Mouse (Mus musculus) E14TG2a.4 (cell line): ENCODE measurements around the gene Phb2.
"Not testable (repeated sequence)": the region's sequence is repeated elsewhere in the genome, so short reads cannot be mapped to it uniquely, and the experiment has no call there.

ENCODE experiments used
- H3K27me3 ChIP-seq: 2 replicates; pipeline ENCODE4 v1.6.1; 2014; ENCODE audit warnings: low read length, control low read depth; ENCODE audit not compliant: insufficient read depth
- H3K36me3 ChIP-seq: 2 replicates; pipeline ENCODE4 v1.6.1; 2014; ENCODE audit warnings: low read length, control low read depth; ENCODE audit not compliant: insufficient read depth
- H3K4me1 ChIP-seq: replicated peaks from 2 replicates; pipeline ENCODE4 v1.6.1; 2014; ENCODE audit warnings: low read depth, low read length, control low read depth
- H3K4me3 ChIP-seq: replicated peaks from 2 replicates; pipeline ENCODE4 v1.5.1; 2014; ENCODE audit warnings: mild to moderate bottlenecking, low read length
- H3K9me3 ChIP-seq: 2 replicates; pipeline ENCODE4 v1.6.1; 2014; ENCODE audit warnings: low read length, control low read depth
- CTCF ChIP-seq: conservative IDR thresholded peaks from 2 replicates; pipeline ENCODE4 v1.5.1; 2014; ENCODE audit warnings: low read length
- NANOG ChIP-seq: IDR thresholded peaks from 2 replicates; pipeline ENCODE4 v1.6.1; 2014; ENCODE audit warnings: borderline replicate concordance, low read length, mixed read lengths
- POU5F1 ChIP-seq: IDR thresholded peaks from 2 replicates; pipeline ENCODE4 v1.6.1; 2014; ENCODE audit warnings: low read length, borderline replicate concordance

The Phb2 gene

GRCm38 (mm10) chr6:124672100-124672499, 40.0 kb upstream of the Phb2 start:
- TF ChIP-seq POU5F1 (no peak), NANOG (no peak), CTCF (no peak)
- peaks cover 90% of the 10 kb centered on the region for H3K4me1 ChIP-seq
- no peak overlapping the region for H3K4me3 ChIP-seq
- H3K36me3 ChIP-seq, result peaks cover 36% of the 10 kb centered on the region
- H3K27me3 ChIP-seq, result no peaks in the 10 kb centered on the region
- no peaks in the 10 kb centered on the region for H3K9me3 ChIP-seq

- peaks cover 89% of the 10 kb centered on the region for H3K4me1 ChIP-seq
- no peaks in the 10 kb centered on the region for H3K9me3 ChIP-seq
- H3K36me3 ChIP-seq, result peaks cover 34% of the 10 kb centered on the region
- no peaks in the 10 kb centered on the region for H3K27me3 ChIP-seq
- TF ChIP-seq POU5F1 (no peak), NANOG (no peak), CTCF (no peak)
- H3K4me3 ChIP-seq, result no peak overlapping the region
These were observed 38.5 kb upstream of the Phb2 start for GRCm38 (mm10) chr6:124673619-124674018.

- no peaks in the 10 kb centered on the region for H3K27me3 ChIP-seq
- TF ChIP-seq CTCF (no peak), POU5F1 (no peak), NANOG (no peak)
- H3K4me1 ChIP-seq, result peaks cover 79% of the 10 kb centered on the region
- no peaks in the 10 kb centered on the region for H3K9me3 ChIP-seq
- peaks cover 31% of the 10 kb centered on the region for H3K36me3 ChIP-seq
- no peak overlapping the region for H3K4me3 ChIP-seq
These were observed 37.5 kb upstream of the Phb2 start for GRCm38 (mm10) chr6:124674591-124674990.

DNA sequence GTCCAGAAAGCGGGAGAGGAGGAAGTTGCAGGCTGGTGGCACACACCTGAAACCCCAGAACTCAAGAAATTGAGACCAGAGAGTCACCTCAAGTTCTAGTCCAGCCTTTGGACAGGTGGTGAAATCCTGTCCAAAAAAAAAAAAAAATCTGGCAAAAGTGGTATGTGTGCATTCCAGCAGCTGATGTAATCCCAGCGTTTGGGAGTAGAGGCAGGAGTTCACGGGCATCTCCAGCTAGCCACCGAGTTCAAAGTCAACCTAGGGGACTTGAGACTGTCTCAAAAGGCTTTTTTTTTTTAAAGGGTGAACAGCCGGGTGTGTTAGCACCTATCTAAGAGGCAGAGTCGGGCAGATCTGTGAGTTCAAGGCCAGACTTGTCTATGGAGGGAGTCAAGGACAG, 36.0 kb upstream of the Phb2 start:
- Histone ChIP-seq H3K36me3 (peaks cover 20% of the 10 kb centered on the region), H3K4me3 (no peak overlapping the region), H3K9me3 (no peaks in the 10 kb centered on the region), H3K4me1 (peaks cover 65% of the 10 kb centered on the region), H3K27me3 (no peaks in the 10 kb centered on the region)
- TF ChIP-seq CTCF (no peak), NANOG (no peak), POU5F1 (no peak)

DNA sequence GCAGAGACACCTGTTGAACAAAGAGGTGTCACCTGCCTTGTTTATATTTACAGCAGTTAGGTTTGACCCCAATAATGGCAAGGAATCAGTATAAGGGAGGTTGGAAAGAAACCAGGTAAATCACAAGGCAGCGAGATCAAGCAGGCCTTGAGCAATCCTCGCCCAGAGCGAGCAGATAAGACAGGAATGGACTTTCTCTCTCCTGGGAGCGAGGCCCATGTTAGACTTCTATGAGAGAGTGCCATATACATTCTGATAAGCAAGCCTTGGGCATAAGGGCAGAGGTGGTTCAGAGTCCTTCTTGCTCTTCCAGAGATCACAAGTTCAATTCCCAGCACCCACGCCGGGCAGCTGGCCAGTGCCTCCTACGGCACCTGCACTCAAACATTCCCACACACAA, 33.4 kb upstream of the Phb2 start:
- H3K9me3 ChIP-seq, result no peaks in the 10 kb centered on the region
- no peak overlapping the region for H3K4me3 ChIP-seq
- peaks cover 45% of the 10 kb centered on the region for H3K4me1 ChIP-seq
- H3K36me3 ChIP-seq, result peaks cover 17% of the 10 kb centered on the region
- H3K27me3 ChIP-seq, result no peaks in the 10 kb centered on the region
- TF ChIP-seq NANOG (no peak), CTCF (no peak), POU5F1 (no peak)

DNA sequence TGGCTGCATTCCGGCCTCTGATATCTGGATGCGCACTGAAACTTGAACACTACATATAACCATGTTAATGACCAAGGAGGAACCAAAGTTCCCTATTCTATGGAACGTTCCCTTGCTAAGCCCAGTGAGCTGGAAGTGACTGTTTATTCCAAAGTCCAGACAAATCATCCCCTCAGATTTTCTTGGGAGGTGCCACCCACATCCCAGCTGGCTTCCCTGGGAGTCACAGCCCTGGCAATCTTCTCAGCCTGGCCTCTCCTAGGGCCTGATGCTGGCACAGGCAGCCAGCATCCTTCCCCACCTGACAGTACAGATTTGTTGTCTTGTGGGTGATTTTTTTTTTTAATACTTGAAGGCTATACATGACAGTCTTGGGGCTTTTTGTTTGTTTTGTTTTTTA, 32.6 kb upstream of the Phb2 start:
- TF ChIP-seq CTCF, result no peak
- no peak for TF ChIP-seq POU5F1
- TF ChIP-seq NANOG, result no peak
- H3K36me3 ChIP-seq, result peaks cover 12% of the 10 kb centered on the region
- no peaks in the 10 kb centered on the region for H3K27me3 ChIP-seq
- H3K4me3 ChIP-seq, result no peak overlapping the region
- no peaks in the 10 kb centered on the region for H3K9me3 ChIP-seq
- peaks cover 43% of the 10 kb centered on the region for H3K4me1 ChIP-seq

DNA sequence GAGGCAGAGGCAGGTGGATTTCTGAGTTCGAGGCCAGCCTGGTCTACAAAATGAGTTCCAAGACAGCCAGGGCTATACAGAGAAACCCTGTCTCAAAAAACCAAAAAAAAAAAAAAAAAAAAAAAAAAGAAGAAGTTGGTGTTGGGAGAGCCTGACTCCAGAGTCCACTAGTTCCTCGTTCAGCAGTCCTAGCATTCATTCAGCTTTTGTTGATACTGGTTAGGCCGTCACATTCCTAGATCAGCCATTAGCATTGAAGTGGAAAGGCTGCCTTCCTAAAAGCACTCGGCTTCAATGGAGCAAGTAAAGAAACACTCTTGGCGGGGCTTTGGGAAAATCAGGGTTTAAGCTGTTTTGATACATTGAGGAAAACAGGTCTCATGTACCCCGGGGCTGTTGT, 29.8 kb upstream of the Phb2 start:
- peaks cover 31% of the 10 kb centered on the region for H3K4me1 ChIP-seq
- not testable (repeated sequence) for H3K27me3 ChIP-seq, H3K4me3 ChIP-seq, H3K36me3 ChIP-seq, H3K9me3 ChIP-seq

DNA sequence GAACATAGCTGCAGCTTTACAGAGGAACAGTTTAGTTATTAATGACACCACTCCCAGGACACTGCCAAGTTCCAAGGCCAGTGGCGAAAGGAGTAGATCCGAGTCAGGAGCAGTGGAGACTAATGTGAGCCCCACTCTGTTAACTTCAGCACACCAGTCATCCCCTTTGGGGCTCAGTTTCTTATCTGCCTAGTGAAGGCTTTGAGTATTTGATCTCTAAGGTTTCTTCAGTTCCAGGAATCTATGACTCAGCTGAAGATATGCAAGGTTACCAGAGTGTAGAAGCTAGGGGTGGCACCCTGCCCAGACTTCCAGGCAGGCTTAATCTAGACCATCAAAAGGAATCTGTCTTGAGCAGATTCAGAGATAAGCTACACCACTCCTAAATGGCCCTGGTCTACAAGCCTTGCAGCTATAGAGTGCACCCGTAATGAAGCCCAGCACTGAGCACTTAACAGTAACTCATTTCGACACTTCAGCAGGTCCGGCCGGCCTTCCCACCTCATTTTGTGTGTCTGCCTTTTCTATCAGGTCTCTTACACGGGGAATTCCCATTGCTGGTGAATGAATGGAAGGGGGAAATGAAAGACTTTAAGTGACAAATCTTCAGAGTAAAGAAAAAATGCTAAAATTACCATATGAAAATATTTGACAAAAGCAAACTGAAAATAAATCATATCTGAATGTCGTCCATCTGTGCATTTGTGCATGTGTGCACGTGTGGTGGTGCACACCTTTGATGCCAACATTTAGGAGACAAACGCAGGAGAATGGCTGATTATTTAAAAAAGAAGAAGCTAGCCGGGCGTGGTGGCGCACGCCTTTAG, 28.3 kb upstream of the Phb2 start:
- no peaks in the 10 kb centered on the region for H3K9me3 ChIP-seq
- peaks cover 4% of the 10 kb centered on the region; the same call in 1 of the 2 replicates for H3K36me3 ChIP-seq
- TF ChIP-seq CTCF, result no peak
- H3K4me1 ChIP-seq, result peaks cover 22% of the 10 kb centered on the region
- H3K4me3 ChIP-seq, result no peak overlapping the region
- H3K27me3 ChIP-seq, result no peaks in the 10 kb centered on the region
